Mouse (Mus musculus) thymus, postnatal 10 days (tissue): ENCODE results near the gene Tomm40l.

Source experiments
- DNase-seq, 2 experiments: peaks; one replicate each; pipeline ENCODE4 v3.0.0; 2021; ENCODE audit warnings: low spot score in 2 of 2

Gene Tomm40l

GRCm38 (mm10) chr1:171193911-171194830 is 28.1 kb downstream of the Tomm40l start:
- DNase-seq: no peak

- DNase-seq: no peak
Observed at GRCm38 (mm10) chr1:171193093-171193840, 29.0 kb downstream of the Tomm40l start.

- no peak for DNase-seq
Observed at GRCm38 (mm10) chr1:171192283-171192682, 30.0 kb downstream of the Tomm40l start.

GRCm38 (mm10) chr1:171190832-171191231 is 31.5 kb downstream of the Tomm40l start:
- DNase-seq: no peak

- DNase-seq: no peak
Observed at GRCm38 (mm10) chr1:171189476-171190114, 32.7 kb downstream of the Tomm40l start.

- DNase-seq: no peak
Observed at GRCm38 (mm10) chr1:171189046-171189445, 33.3 kb downstream of the Tomm40l start.

- DNase-seq: no peak
Observed at GRCm38 (mm10) chr1:171187851-171188700, 34.2 kb downstream of the Tomm40l start.

GRCm38 (mm10) chr1:171185655-171186054 is 36.7 kb downstream of the Tomm40l start:
- no peak for DNase-seq

- peak in 1 of 2 experiments; percentile 15 for DNase-seq
Observed at GRCm38 (mm10) chr1:171184314-171184713, 38.0 kb downstream of the Tomm40l start.

- no peak for DNase-seq
Observed at GRCm38 (mm10) chr1:171183620-171184019, 38.7 kb downstream of the Tomm40l start.

- no peak for DNase-seq
Observed at GRCm38 (mm10) chr1:171183025-171183424, 39.3 kb downstream of the Tomm40l start.

GRCm38 (mm10) chr1:171179487-171180171 is 42.7 kb downstream of the Tomm40l start:
- DNase-seq: no peak

- no peak for DNase-seq
Observed at GRCm38 (mm10) chr1:171172779-171173178, 49.5 kb downstream of the Tomm40l start.

- no peak for DNase-seq
Observed at GRCm38 (mm10) chr1:171171138-171171537, 51.2 kb downstream of the Tomm40l start.

- DNase-seq: no peak
Observed at GRCm38 (mm10) chr1:171169913-171170312, 52.4 kb downstream of the Tomm40l start.

- DNase-seq: no peak
Observed at GRCm38 (mm10) chr1:171168906-171169305, 53.4 kb downstream of the Tomm40l start.
